Mouse (Mus musculus): ENCODE measurements around the gene Sh2b3.
"Not testable (repeated sequence)": the region's sequence is repeated elsewhere in the genome, so short reads cannot be mapped to it uniquely, and the experiment has no call there.

The Sh2b3 gene

GRCm38 (mm10) chr5:121837441-121838340, at the start of gene Sh2b3:
Gene Sh2b3 (minus strand): TSS chr5:121837646.
- DNase-seq (ENCODE audit: low spot score): no peak

- no peak for DNase-seq (ENCODE audit: low spot score)
These were observed 45.9 kb upstream of the Sh2b3 start for GRCm38 (mm10) chr5:121883356-121883755.

- peak; percentile 47 for DNase-seq (ENCODE audit: low spot score)
These were observed 41.8 kb upstream of the Sh2b3 start for GRCm38 (mm10) chr5:121879211-121879610.

GRCm38 (mm10) chr5:121878703-121879102, 41.3 kb upstream of the Sh2b3 start:
- DNase-seq (ENCODE audit: low spot score): no peak

- DNase-seq (ENCODE audit: low spot score): no peak
These were observed 39.5 kb upstream of the Sh2b3 start for GRCm38 (mm10) chr5:121876901-121877300.

GRCm38 (mm10) chr5:121875041-121875440, 37.6 kb upstream of the Sh2b3 start:
- DNase-seq (ENCODE audit: low spot score): no peak

GRCm38 (mm10) chr5:121872158-121872557, 34.7 kb upstream of the Sh2b3 start:
- DNase-seq (ENCODE audit: low spot score): peak; percentile 91

GRCm38 (mm10) chr5:121871515-121872030, 34.1 kb upstream of the Sh2b3 start:
- no peak for DNase-seq (ENCODE audit: low spot score)

- no peak for DNase-seq (ENCODE audit: low spot score)
These were observed 33.4 kb upstream of the Sh2b3 start for GRCm38 (mm10) chr5:121870832-121871231.

- DNase-seq (ENCODE audit: low spot score): no peak
These were observed 30.5 kb upstream of the Sh2b3 start for GRCm38 (mm10) chr5:121867963-121868362.

GRCm38 (mm10) chr5:121864330-121864729, 26.9 kb upstream of the Sh2b3 start:
- no peak for DNase-seq (ENCODE audit: low spot score)

GRCm38 (mm10) chr5:121861964-121862363, 24.5 kb upstream of the Sh2b3 start:
- DNase-seq (ENCODE audit: low spot score): no peak

- no peak for DNase-seq (ENCODE audit: low spot score)
These were observed 21.0 kb upstream of the Sh2b3 start for GRCm38 (mm10) chr5:121858427-121858826.

- DNase-seq (ENCODE audit: low spot score): no peak
These were observed 19.3 kb upstream of the Sh2b3 start for GRCm38 (mm10) chr5:121856740-121857139.

GRCm38 (mm10) chr5:121854768-121855167, 17.3 kb upstream of the Sh2b3 start:
- no peak for DNase-seq (ENCODE audit: low spot score)

- no peak for DNase-seq (ENCODE audit: low spot score)
These were observed 16.1 kb upstream of the Sh2b3 start for GRCm38 (mm10) chr5:121853368-121854051.

- DNase-seq (ENCODE audit: low spot score): no peak
These were observed 12.3 kb upstream of the Sh2b3 start for GRCm38 (mm10) chr5:121849478-121850349.

GRCm38 (mm10) chr5:121848743-121849142, 11.3 kb upstream of the Sh2b3 start, which contains the start of gene Pheta1:
Gene Pheta1 (plus strand): TSS chr5:121848984.
- DNase-seq (ENCODE audit: low spot score): peak; percentile 95

GRCm38 (mm10) chr5:121848035-121848519, 10.6 kb upstream of the Sh2b3 start:
- DNase-seq (ENCODE audit: low spot score): peak; percentile 81

- not testable (repeated sequence) for DNase-seq (ENCODE audit: low spot score)
These were observed 9.8 kb upstream of the Sh2b3 start for GRCm38 (mm10) chr5:121847269-121847668.

- no peak for DNase-seq (ENCODE audit: low spot score)
These were observed 8.9 kb upstream of the Sh2b3 start for GRCm38 (mm10) chr5:121846322-121846721.

- DNase-seq (ENCODE audit: low spot score): no peak
These were observed 7.9 kb upstream of the Sh2b3 start for GRCm38 (mm10) chr5:121845361-121845760.
